Mouse (Mus musculus): Measurements from ENCODE around the gene Pdzk1. TPM values are rescaled to one million over a fixed set of nuclear protein-coding genes. Genes with fewer than 3 reads are reported as not detected.

Gene Pdzk1
- polyA plus RNA-seq, 1 experiment from 2014 or later = 3.5 TPM

- WGBS = 89% methylated on average over 2 of the region's 2 CpGs
- no peak overlapping the region for H3K4me2 ChIP-seq
- no peak overlapping the region for H3K27ac ChIP-seq
- no peak overlapping the region for H3K4me3 ChIP-seq (replicated peaks)
- H3K4me1 ChIP-seq = no peaks in the 10 kb centered on the region
- no peak overlapping the region for H3K9ac ChIP-seq
- H3K27me3 ChIP-seq (replicated peaks) = no peaks in the 10 kb centered on the region
- peaks cover 31% of the 10 kb centered on the region for H3K36me3 ChIP-seq
- no peaks in the 10 kb centered on the region for H3K9me3 ChIP-seq
- no peak for ATAC-seq (ENCODE audit: insufficient read depth, low FRiP score, low read depth)
These were observed 41.2 kb downstream of the Pdzk1 start for GRCm38 (mm10) chr3:96870270-96870669.

GRCm38 (mm10) chr3:96871070-96871469 is 42.0 kb downstream of the Pdzk1 start:
- no peaks in the 10 kb centered on the region for H3K27me3 ChIP-seq (replicated peaks)
- no peaks in the 10 kb centered on the region for H3K9me3 ChIP-seq
- H3K4me3 ChIP-seq (replicated peaks) = no peak overlapping the region
- no peak overlapping the region for H3K9ac ChIP-seq
- no peaks in the 10 kb centered on the region for H3K4me1 ChIP-seq
- peaks cover 31% of the 10 kb centered on the region for H3K36me3 ChIP-seq
- 89% methylated on average over 8 of the region's 8 CpGs for WGBS
- ATAC-seq (ENCODE audit: insufficient read depth, low FRiP score, low read depth) = no peak
- H3K4me2 ChIP-seq = no peak overlapping the region
- H3K27ac ChIP-seq = no peak overlapping the region

- no peak overlapping the region for H3K4me3 ChIP-seq (replicated peaks)
- WGBS = 94% methylated on average over 8 of the region's 8 CpGs
- H3K9ac ChIP-seq = no peak overlapping the region
- H3K4me2 ChIP-seq = no peak overlapping the region
- no peak for ATAC-seq (ENCODE audit: insufficient read depth, low FRiP score, low read depth)
- no peaks in the 10 kb centered on the region for H3K27me3 ChIP-seq (replicated peaks)
- no peak overlapping the region for H3K27ac ChIP-seq
- H3K36me3 ChIP-seq = peaks cover 31% of the 10 kb centered on the region
- H3K4me1 ChIP-seq = no peaks in the 10 kb centered on the region
- no peaks in the 10 kb centered on the region for H3K9me3 ChIP-seq
These were observed 43.4 kb downstream of the Pdzk1 start for GRCm38 (mm10) chr3:96872501-96872900.

- H3K27ac ChIP-seq = no peak overlapping the region
- H3K4me3 ChIP-seq (replicated peaks) = no peak overlapping the region
- H3K36me3 ChIP-seq = peaks cover 30% of the 10 kb centered on the region
- H3K4me1 ChIP-seq = no peaks in the 10 kb centered on the region
- WGBS = 43% methylated on average over 7 of the region's 7 CpGs
- no peaks in the 10 kb centered on the region for H3K9me3 ChIP-seq
- no peaks in the 10 kb centered on the region for H3K27me3 ChIP-seq (replicated peaks)
- 0 out of 2 replicates have a peak, but pooled peaks have one; percentile 35 for ATAC-seq (ENCODE audit: insufficient read depth, low FRiP score, low read depth)
- H3K9ac ChIP-seq = no peak overlapping the region
- no peak overlapping the region for H3K4me2 ChIP-seq
These were observed 45.9 kb downstream of the Pdzk1 start for GRCm38 (mm10) chr3:96874808-96875571.

- H3K36me3 ChIP-seq = peaks cover 19% of the 10 kb centered on the region
- no peak overlapping the region for H3K9ac ChIP-seq
- H3K27me3 ChIP-seq (replicated peaks) = no peaks in the 10 kb centered on the region
- 86% methylated on average over 9 of the region's 9 CpGs for WGBS
- H3K27ac ChIP-seq = no peak overlapping the region
- ATAC-seq (ENCODE audit: insufficient read depth, low FRiP score, low read depth) = no peak
- H3K4me3 ChIP-seq (replicated peaks) = no peak overlapping the region
- no peak overlapping the region for H3K4me2 ChIP-seq
- H3K9me3 ChIP-seq = no peaks in the 10 kb centered on the region
- H3K4me1 ChIP-seq = no peaks in the 10 kb centered on the region
These were observed 50.5 kb downstream of the Pdzk1 start for GRCm38 (mm10) chr3:96879536-96879935.

GRCm38 (mm10) chr3:96880385-96880784 is 51.3 kb downstream of the Pdzk1 start:
- no peaks in the 10 kb centered on the region for H3K27me3 ChIP-seq (replicated peaks)
- no peaks in the 10 kb centered on the region for H3K9me3 ChIP-seq
- no peak for ATAC-seq (ENCODE audit: insufficient read depth, low FRiP score, low read depth)
- H3K4me2 ChIP-seq = no peak overlapping the region
- H3K27ac ChIP-seq = no peak overlapping the region
- no peak overlapping the region for H3K9ac ChIP-seq
- no peak overlapping the region for H3K4me3 ChIP-seq (replicated peaks)
- WGBS = 88% methylated on average over 4 of the region's 4 CpGs
- H3K4me1 ChIP-seq = no peaks in the 10 kb centered on the region
- H3K36me3 ChIP-seq = peaks cover 18% of the 10 kb centered on the region

- Histone ChIP-seq H3K9ac (no peak overlapping the region), H3K4me2 (no peak overlapping the region), H3K27ac (no peak overlapping the region), H3K27me3 (replicated peaks) (no peaks in the 10 kb centered on the region), H3K9me3 (no peaks in the 10 kb centered on the region), H3K36me3 (peaks cover 18% of the 10 kb centered on the region), H3K4me3 (replicated peaks) (no peak overlapping the region), H3K4me1 (no peaks in the 10 kb centered on the region)
- ATAC-seq (ENCODE audit: insufficient read depth, low FRiP score, low read depth) = no peak
- 78% methylated on average over 6 of the region's 6 CpGs for WGBS
These were observed 52.5 kb downstream of the Pdzk1 start for GRCm38 (mm10) chr3:96881557-96881956.

- no peaks in the 10 kb centered on the region for H3K27me3 ChIP-seq (replicated peaks)
- WGBS = 93% methylated on average over 14 of the region's 14 CpGs
- no peaks in the 10 kb centered on the region for H3K9me3 ChIP-seq
- no peak overlapping the region for H3K4me2 ChIP-seq
- ATAC-seq (ENCODE audit: insufficient read depth, low FRiP score, low read depth) = no peak
- H3K4me3 ChIP-seq (replicated peaks) = no peak overlapping the region
- H3K27ac ChIP-seq = no peak overlapping the region
- H3K4me1 ChIP-seq = no peaks in the 10 kb centered on the region
- H3K9ac ChIP-seq = no peak overlapping the region
- peaks cover 21% of the 10 kb centered on the region for H3K36me3 ChIP-seq
These were observed 53.2 kb downstream of the Pdzk1 start for GRCm38 (mm10) chr3:96882061-96882849.

- peaks cover 19% of the 10 kb centered on the region for H3K36me3 ChIP-seq
- H3K4me3 ChIP-seq (replicated peaks) = no peak overlapping the region
- H3K4me2 ChIP-seq = no peak overlapping the region
- no peak overlapping the region for H3K27ac ChIP-seq
- ATAC-seq (ENCODE audit: insufficient read depth, low FRiP score, low read depth) = no peak
- no peaks in the 10 kb centered on the region for H3K27me3 ChIP-seq (replicated peaks)
- no peaks in the 10 kb centered on the region for H3K4me1 ChIP-seq
- WGBS = 90% methylated on average over 7 of the region's 7 CpGs
- H3K9me3 ChIP-seq = no peaks in the 10 kb centered on the region
- H3K9ac ChIP-seq = no peak overlapping the region
These were observed 54.6 kb downstream of the Pdzk1 start for GRCm38 (mm10) chr3:96883690-96884089.

- Histone ChIP-seq H3K9me3 (no peaks in the 10 kb centered on the region), H3K36me3 (peaks cover 7% of the 10 kb centered on the region; the same call in 1 of the 2 replicates), H3K27ac (no peak overlapping the region), H3K4me3 (replicated peaks) (no peak overlapping the region), H3K4me2 (no peak overlapping the region), H3K9ac (no peak overlapping the region), H3K27me3 (replicated peaks) (0 out of 2 replicates have a peak, but pooled peaks cover 6% of the 10 kb centered on the region), H3K4me1 (no peaks in the 10 kb centered on the region)
- 85% methylated on average over 4 of the region's 4 CpGs for WGBS
- no peak for ATAC-seq (ENCODE audit: insufficient read depth, low FRiP score, low read depth)
These were observed 73.4 kb downstream of the Pdzk1 start for GRCm38 (mm10) chr3:96902336-96902999.

- H3K27me3 ChIP-seq (replicated peaks) = 0 out of 2 replicates have a peak, but pooled peaks cover 6% of the 10 kb centered on the region
- H3K36me3 ChIP-seq = no peaks in the 10 kb centered on the region
- no peak within 1 kb of the TSS; the same call in 1 of the 2 replicates for H3K27ac ChIP-seq
- no peak for ATAC-seq (ENCODE audit: insufficient read depth, low FRiP score, low read depth)
- 12% methylated on average over 14 of the region's 14 CpGs for WGBS
- H3K4me1 ChIP-seq = no peaks in the 10 kb centered on the region
- H3K4me2 ChIP-seq = peak within 1 kb of the TSS; percentile 90
- H3K9ac ChIP-seq = peak within 1 kb of the TSS; percentile 82
- H3K9me3 ChIP-seq = no peaks in the 10 kb centered on the region
- peak within 1 kb of the TSS; percentile 87 for H3K4me3 ChIP-seq (replicated peaks)
These were observed 75.3 kb downstream of the Pdzk1 start, which contains the start of gene Gja5 for GRCm38 (mm10) chr3:96904393-96904792. Gene Gja5 (plus strand): TSS chr3:96904693.
